8 mouse cellular contexts compared by ENCODE assay signal in the genomic region with DNA sequence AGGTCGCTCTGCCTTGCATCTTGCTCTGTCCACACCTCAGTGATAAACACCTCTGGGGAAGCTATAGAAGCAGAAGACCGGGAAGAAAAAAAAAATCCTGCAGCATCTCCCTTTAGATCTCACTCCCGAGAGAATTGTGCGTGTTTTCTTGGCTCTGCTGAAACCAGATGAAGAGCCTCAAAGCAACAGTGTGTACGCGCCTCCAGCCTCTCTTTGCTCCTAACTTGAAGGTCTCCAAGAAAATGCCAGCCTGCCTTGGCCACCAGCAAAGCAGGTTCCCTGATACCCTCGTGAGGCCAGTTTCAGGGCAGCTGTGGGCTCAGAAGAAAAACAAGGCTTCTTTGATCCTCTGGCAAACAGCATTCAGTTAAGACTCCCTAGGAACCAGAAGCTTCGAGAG.
A peak's percentile ranks its signal among the peaks of the same experiment; 100 is the strongest.
DNase-seq lines count a peak whose midpoint lies in the region; ATAC-seq and TF ChIP-seq lines count a peak whose summit lies in the region.

No protein-coding gene starts in this region.

- H3K9ac ChIP-seq in forebrain, embryonic 13.5 days, result no peak overlapping the region
- H3K9ac ChIP-seq in limb, embryonic 14.5 days (ENCODE audit: low read depth, low read length, severe bottlenecking), result no peak overlapping the region

- H3K27me3 ChIP-seq in forebrain, embryonic 13.5 days, result peaks cover 15% of the 10 kb centered on the region
- peaks cover 10% of the 10 kb centered on the region; the same call in 1 of the 2 replicates for H3K27me3 ChIP-seq in limb, embryonic 14.5 days (ENCODE audit: control insufficient read depth, insufficient read depth, low read length)

- no peak overlapping the region for H3K27ac ChIP-seq in forebrain, embryonic 13.5 days
- no peak overlapping the region for H3K27ac ChIP-seq in limb, embryonic 14.5 days (replicated peaks; ENCODE audit: low read depth, low read length)

- H3K4me1 ChIP-seq in forebrain, embryonic 13.5 days, result peaks cover 24% of the 10 kb centered on the region
- peaks cover 20% of the 10 kb centered on the region; the same call in 1 of the 2 replicates for H3K4me1 ChIP-seq in limb, embryonic 14.5 days (ENCODE audit: control insufficient read depth, insufficient read depth, low read length)

- H3K9me3 ChIP-seq in forebrain, embryonic 13.5 days (replicated peaks), result no peaks in the 10 kb centered on the region
- no peaks in the 10 kb centered on the region for H3K9me3 ChIP-seq in limb, embryonic 14.5 days (ENCODE audit: control insufficient read depth, low read length)

- peak overlapping the region; percentile 49; the same call in 1 of the 2 replicates for H3K4me3 ChIP-seq in forebrain, embryonic 13.5 days
- H3K4me3 ChIP-seq in limb, embryonic 14.5 days (replicated peaks; ENCODE audit: low read length), result peak overlapping the region; percentile 46; the same call in 1 of the 2 replicates

- no peaks in the 10 kb centered on the region for H3K36me3 ChIP-seq in forebrain, embryonic 13.5 days (ENCODE audit: poor library complexity, severe bottlenecking)
- H3K36me3 ChIP-seq in limb, embryonic 14.5 days (ENCODE audit: control insufficient read depth, insufficient read depth, low read length), result no peaks in the 10 kb centered on the region

- WGBS in forebrain, embryonic 13.5 days, result 18% methylated on average over 8 of the region's 8 CpGs
- 20% methylated on average over 8 of the region's 8 CpGs for WGBS in limb, embryonic 14.5 days

- peak; percentile 95 for DNase-seq in heart, adult 11 months
- DNase-seq in heart, postnatal 4 days, result no peak
- peak; percentile 36 for DNase-seq in MN1 (ENCODE audit: low spot score)
- DNase-seq in limb, embryonic 14.5 days (ENCODE audit: low spot score), result no peak
- DNase-seq in ovary, adult 18-20 months (ENCODE audit: low spot score), result no peak
- DNase-seq in adrenal gland, adult 18-20 months (ENCODE audit: low spot score in 2 of 2), result no peak

- peak overlapping the region; percentile 98 for H3K4me2 ChIP-seq in forebrain, embryonic 13.5 days
- peak overlapping the region; percentile 98 for H3K4me2 ChIP-seq in limb, embryonic 14.5 days (replicated peaks; ENCODE audit: low read depth, low read length, severe bottlenecking)

- 0 out of 2 replicates have a peak, but pooled peaks have one; percentile 3 for ATAC-seq in forebrain, embryonic 13.5 days
- ATAC-seq in limb, embryonic 14.5 days (ENCODE audit: low FRiP score, low read depth), result no peak
- no peak for ATAC-seq in megakaryocyte progenitor cell, adult 5-6 weeks (replicated peaks; ENCODE audit: poor library complexity)

- TF ChIP-seq POLR2A in limb, embryonic 14.5 days (IDR thresholded peaks at IDR 0.05; ENCODE audit: borderline replicate concordance, extremely low read depth, insufficient read depth, insufficient read length), result no peak

Comparison
In these comparisons a context has a peak if more than half of its experiments do, and no peak if none do; other contexts are left out.
1. DNase-seq: peak in heart, adult 11 months (single experiment) and MN1 (single experiment); none in heart, postnatal 4 days (single experiment), limb, embryonic 14.5 days (single experiment), ovary, adult 18-20 months (single experiment) and adrenal gland, adult 18-20 months (0 of 2).